Mouse (Mus musculus): ENCODE measurements around the gene Dock1.

- TF ChIP-seq CTCF (conservative IDR thresholded peaks at IDR 0.05; ENCODE audit: low read length) (no peak), POU5F1 (IDR thresholded peaks at IDR 0.05; ENCODE audit: borderline replicate concordance, low read length) (no peak)
Observed at GRCm38 (mm10) chr7:134673135-134673534, 2.7 kb downstream of the Dock1 start.

Data from E14TG2a.4 (cell line).